Mouse (Mus musculus) megakaryocyte, embryonic 14.5 days (primary cell): Measurements from ENCODE around the gene Pnldc1.

Experiments
- FLI1 ChIP-seq: IDR thresholded peaks from 2 replicates; pipeline ENCODE4 v1.6.1; 2012; ENCODE audit warnings: low read length, inconsistent platforms, mixed read lengths
- GATA1 ChIP-seq: IDR thresholded peaks from 3 replicates; pipeline ENCODE4 v1.6.1; 2012; ENCODE audit warnings: mixed read lengths, low read length, inconsistent platforms, borderline replicate concordance

- TF ChIP-seq GATA1 (no peak), FLI1 (no peak)
These were observed 34.3 kb downstream of the Pnldc1 start, which contains the start of gene Mrgprh for GRCm38 (mm10) chr17:12875734-12876133.
